Mouse (Mus musculus) layer of hippocampus, adult 11-12 months (tissue): ENCODE results near the gene Syt8.

ENCODE experiments used
- DNase-seq: peaks from one replicate; pipeline ENCODE4 v3.0.0; 2022; ENCODE audit warnings: low spot score

Syt8 gene

GRCm38 (mm10) chr7:142476795-142477452 is 42.3 kb downstream of the Syt8 start:
- no peak for DNase-seq

GRCm38 (mm10) chr7:142478001-142478400 is 43.4 kb downstream of the Syt8 start:
- no peak for DNase-seq

GRCm38 (mm10) chr7:142478574-142478973 is 43.9 kb downstream of the Syt8 start:
- no peak for DNase-seq

- no peak for DNase-seq
These were observed 44.7 kb downstream of the Syt8 start for GRCm38 (mm10) chr7:142479307-142479706.

GRCm38 (mm10) chr7:142479886-142480285 is 45.2 kb downstream of the Syt8 start:
- no peak for DNase-seq

- DNase-seq = no peak
These were observed 46.0 kb downstream of the Syt8 start for GRCm38 (mm10) chr7:142480661-142481060.

- peak; percentile 34 for DNase-seq
These were observed 46.5 kb downstream of the Syt8 start for GRCm38 (mm10) chr7:142481186-142481567.

GRCm38 (mm10) chr7:142481568-142482255 is 47.1 kb downstream of the Syt8 start:
- no peak for DNase-seq

GRCm38 (mm10) chr7:142482256-142482609 is 47.6 kb downstream of the Syt8 start:
- DNase-seq = no peak

- no peak for DNase-seq
These were observed 48.5 kb downstream of the Syt8 start for GRCm38 (mm10) chr7:142483136-142483535.

GRCm38 (mm10) chr7:142484780-142485179 is 50.1 kb downstream of the Syt8 start:
- DNase-seq = no peak

GRCm38 (mm10) chr7:142486751-142487162 is 52.1 kb downstream of the Syt8 start:
- DNase-seq = no peak

GRCm38 (mm10) chr7:142487341-142487859 is 52.8 kb downstream of the Syt8 start:
- DNase-seq = peak; percentile 40

GRCm38 (mm10) chr7:142488053-142488452 is 53.4 kb downstream of the Syt8 start:
- DNase-seq = no peak
